Mouse (Mus musculus) megakaryocyte, embryonic 14.5 days (primary cell): Measurements from ENCODE around the gene Trap1.

Source experiments
- FLI1 ChIP-seq: IDR thresholded peaks from 2 replicates; pipeline ENCODE4 v1.6.1; 2012; ENCODE audit warnings: low read length, inconsistent platforms, mixed read lengths
- GATA1 ChIP-seq: IDR thresholded peaks from 3 replicates; pipeline ENCODE4 v1.6.1; 2012; ENCODE audit warnings: mixed read lengths, low read length, inconsistent platforms, borderline replicate concordance

DNA sequence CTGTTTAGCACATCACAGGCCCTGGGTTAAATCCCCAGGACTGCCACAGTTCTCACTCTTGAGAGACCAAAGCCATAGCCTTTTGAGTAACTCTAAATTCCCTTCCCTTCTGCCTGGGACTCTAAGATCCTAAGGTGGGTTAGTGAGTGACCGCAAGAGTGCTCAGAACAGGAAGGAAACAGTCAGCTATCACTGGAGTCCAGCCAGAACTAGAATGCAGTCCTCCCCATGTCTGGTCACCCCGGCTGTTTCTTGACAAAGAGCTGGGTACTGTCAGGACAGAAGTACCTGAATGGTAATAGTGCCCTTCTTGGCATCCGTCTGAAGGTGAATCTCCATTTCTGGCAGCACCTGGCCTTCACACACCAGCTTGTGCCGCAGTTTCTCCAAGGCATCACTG, 12.7 kb downstream of the Trap1 start:
- TF ChIP-seq GATA1 = no peak
- TF ChIP-seq FLI1 = no peak
